Mouse (Mus musculus) liver, postnatal 0 days (tissue): Measurements from ENCODE around the gene Padi6. TPM values are rescaled to one million over a fixed set of nuclear protein-coding genes. Genes with fewer than 3 reads are reported as not detected.

ENCODE experiments used
- ATAC-seq: fragments of 200-750 bp; cut with Nextera tagmentation; 2 replicates; pipeline ENCODE4 v1.8.0; 2017; ENCODE audit warnings: mild to moderate bottlenecking, moderate library complexity
- DNase-seq: peaks from one replicate; pipeline ENCODE4 v3.0.0-alpha.2; 2016
- H3K27ac ChIP-seq: fragments of 300-500 bp; sonication (generic); 2 replicates; pipeline ENCODE4 v1.5.1; 2014; ENCODE audit warnings: antibody characterized with exemption, moderate library complexity, mild to moderate bottlenecking, low read depth
- H3K27me3 ChIP-seq: fragments of 300-500 bp; sonication (generic); 2 replicates; pipeline ENCODE4 v1.6.1; 2014; ENCODE audit warnings: low read length, control low read depth, mixed read lengths; ENCODE audit not compliant: insufficient read depth
- H3K36me3 ChIP-seq: fragments of 300-500 bp; sonication (generic); replicated peaks from 2 replicates; pipeline ENCODE4 v1.6.1; 2014; ENCODE audit warnings: mild to moderate bottlenecking, control low read depth, low read length, moderate library complexity, mixed read lengths; ENCODE audit not compliant: insufficient read depth
- H3K4me1 ChIP-seq: fragments of 300-500 bp; sonication (generic); 2 replicates; pipeline ENCODE4 v1.6.1; 2014; ENCODE audit warnings: antibody characterized with exemption, mild to moderate bottlenecking, control low read depth; ENCODE audit not compliant: insufficient read depth
- H3K4me2 ChIP-seq: fragments of 300-500 bp; sonication (generic); 2 replicates; pipeline ENCODE4 v1.6.1; 2014; ENCODE audit warnings: low read depth, mild to moderate bottlenecking, low read length, moderate library complexity, mixed read lengths
- H3K4me3 ChIP-seq: fragments of 300-500 bp; sonication (generic); 2 replicates; pipeline ENCODE4 v1.5.1; 2014; ENCODE audit warnings: low read depth, low read length
- H3K9ac ChIP-seq: fragments of 300-500 bp; sonication (generic); replicated peaks from 2 replicates; pipeline ENCODE4 v1.6.1; 2014; ENCODE audit warnings: mild to moderate bottlenecking, moderate library complexity
- H3K9me3 ChIP-seq: fragments of 300-500 bp; sonication (generic); 2 replicates; pipeline ENCODE4 v1.6.1; 2016; ENCODE audit warnings: mild to moderate bottlenecking, control low read depth, low read length, mixed read lengths
- CTCF ChIP-seq: sonication (generic); IDR thresholded peaks from 2 replicates; pipeline ENCODE4 v1.5.1; 2016; ENCODE audit warnings: antibody characterized with exemption, low read depth
- EP300 ChIP-seq: IDR thresholded peaks from 2 replicates; pipeline ENCODE4 v1.6.1; 2016; ENCODE audit warnings: antibody characterized with exemption, low read depth, mild to moderate bottlenecking
- WGBS: fragments of 180-500 bp; shearing (Covaris S2); extraction: QIAGEN DNeasy Blood & Tissue Kit; methylation state at CpG from one replicate; pipeline ENCODE4 v1.1.7; 2014; ENCODE audit not compliant: insufficient replicate concordance; 5-methylcytosine and 5-hydroxymethylcytosine counted together
- polyA plus RNA-seq: library from polyadenylated mRNA; unstranded; fragments of >200 nt; fragmentation: Nextera tagmentation; extraction: Ambion mirVana; gene quantifications from 2 replicates; pipeline ENCODE4 v1.2.1, GENCODE M21; 2015

Gene Padi6
- polyA plus RNA-seq, result not detected in 2 replicates

GRCm38 (mm10) chr4:140742543-140742942 is at the start of gene Padi6:
TSS of gene Padi6 (minus strand) at chr4:140742643.
- Histone ChIP-seq H3K4me3 (no peak within 1 kb of the TSS), H3K4me1 (no peaks in the 10 kb centered on the region), H3K4me2 (no peak within 1 kb of the TSS), H3K9me3 (no peaks in the 10 kb centered on the region), H3K27me3 (0 out of 2 replicates have a peak, but pooled peaks cover 5% of the 10 kb centered on the region), H3K9ac (no peak within 1 kb of the TSS), H3K27ac (no peak within 1 kb of the TSS), H3K36me3 (no peaks in the 10 kb centered on the region)
- DNase-seq (no peak), ATAC-seq (no peak)
- WGBS, result 58% methylated on average over 2 of the region's 2 CpGs
- TF ChIP-seq EP300 (no peak), CTCF (no peak)

GRCm38 (mm10) chr4:140791071-140791470 is 48.6 kb upstream of the Padi6 start:
- 62% methylated on average over 16 of the region's 16 CpGs for WGBS
- Histone ChIP-seq H3K9me3 (0 out of 2 replicates have a peak, but pooled peaks cover 3% of the 10 kb centered on the region), H3K36me3 (no peaks in the 10 kb centered on the region), H3K4me1 (no peaks in the 10 kb centered on the region; the same call in 1 of the 2 replicates), H3K27ac (no peak overlapping the region), H3K27me3 (no peaks in the 10 kb centered on the region), H3K9ac (no peak overlapping the region), H3K4me2 (no peak overlapping the region), H3K4me3 (no peak overlapping the region)
- ATAC-seq, result no peak
- no peak for TF ChIP-seq EP300
- TF ChIP-seq CTCF, result no peak
- no peak for DNase-seq

GRCm38 (mm10) chr4:140789983-140790382 is 47.5 kb upstream of the Padi6 start:
- DNase-seq, result no peak
- WGBS, result 79% methylated on average over 4 of the region's 4 CpGs

GRCm38 (mm10) chr4:140788983-140789382 is 46.5 kb upstream of the Padi6 start:
- Histone ChIP-seq H3K4me2 (0 out of 2 replicates have a peak overlapping the region, but pooled peaks have one; percentile 14), H3K9me3 (0 out of 2 replicates have a peak, but pooled peaks cover 3% of the 10 kb centered on the region), H3K36me3 (no peaks in the 10 kb centered on the region), H3K27ac (peak overlapping the region; percentile 61), H3K9ac (no peak overlapping the region), H3K4me1 (no peaks in the 10 kb centered on the region; the same call in 1 of the 2 replicates), H3K4me3 (no peak overlapping the region), H3K27me3 (no peaks in the 10 kb centered on the region)
- TF ChIP-seq EP300, result no peak
- peak; percentile 97 for TF ChIP-seq CTCF
- ATAC-seq (0 out of 2 replicates have a peak, but pooled peaks have one; percentile 30), DNase-seq (peak; percentile 80)
- WGBS, result 55% methylated on average over 6 of the region's 6 CpGs

More at GRCm38 (mm10) chr4:140789983-140790382, 47.5 kb upstream of the Padi6 start:
- Histone ChIP-seq H3K4me3 (no peak overlapping the region), H3K27ac (no peak overlapping the region), H3K4me1 (no peaks in the 10 kb centered on the region; the same call in 1 of the 2 replicates), H3K9ac (no peak overlapping the region), H3K36me3 (no peaks in the 10 kb centered on the region), H3K27me3 (no peaks in the 10 kb centered on the region), H3K9me3 (0 out of 2 replicates have a peak, but pooled peaks cover 3% of the 10 kb centered on the region), H3K4me2 (no peak overlapping the region)
- ATAC-seq, result no peak
- TF ChIP-seq EP300, result no peak
- no peak for TF ChIP-seq CTCF

- DNase-seq (no peak), ATAC-seq (no peak)
- no peak overlapping the region for H3K9ac ChIP-seq
- 61% methylated on average over 6 of the region's 6 CpGs for WGBS
- H3K4me1 ChIP-seq, result no peaks in the 10 kb centered on the region; the same call in 1 of the 2 replicates
- H3K4me2 ChIP-seq, result peak overlapping the region; percentile 18; the same call in 1 of the 2 replicates
- TF ChIP-seq EP300 (no peak), CTCF (no peak)
- no peaks in the 10 kb centered on the region for H3K27me3 ChIP-seq
- H3K9me3 ChIP-seq, result 0 out of 2 replicates have a peak, but pooled peaks cover 3% of the 10 kb centered on the region
- peak overlapping the region; percentile 76 for H3K27ac ChIP-seq
- no peaks in the 10 kb centered on the region for H3K36me3 ChIP-seq
- H3K4me3 ChIP-seq, result no peak overlapping the region
Observed at GRCm38 (mm10) chr4:140788264-140788663, 45.8 kb upstream of the Padi6 start.

GRCm38 (mm10) chr4:140787414-140787813 is 45.0 kb upstream of the Padi6 start:
- peak; percentile 52 for ATAC-seq
- no peaks in the 10 kb centered on the region; the same call in 1 of the 2 replicates for H3K4me1 ChIP-seq
- 34% methylated on average over 4 of the region's 4 CpGs for WGBS
- H3K9ac ChIP-seq, result no peak overlapping the region
- no peak overlapping the region; the same call in 1 of the 2 replicates for H3K4me2 ChIP-seq
- TF ChIP-seq CTCF, result no peak
- no peak for TF ChIP-seq EP300
- H3K27ac ChIP-seq, result peak overlapping the region; percentile 76
- no peaks in the 10 kb centered on the region for H3K27me3 ChIP-seq
- no peak overlapping the region for H3K4me3 ChIP-seq
- 0 out of 2 replicates have a peak, but pooled peaks cover 3% of the 10 kb centered on the region for H3K9me3 ChIP-seq
- peak; percentile 54 for DNase-seq
- H3K36me3 ChIP-seq, result no peaks in the 10 kb centered on the region
